Mouse (Mus musculus): Measurements from ENCODE around the gene Hs6st3. TPM values are rescaled to one million over a fixed set of nuclear protein-coding genes. Genes with fewer than 3 reads are reported as not detected.

The Hs6st3 gene
- polyA plus RNA-seq, 1 experiment from 2014 or later, result 1.3 TPM

- Histone ChIP-seq H3K9ac (replicated peaks) (no peak overlapping the region), H3K27ac (no peak overlapping the region), H3K27me3 (no peaks in the 10 kb centered on the region), H3K4me3 (replicated peaks) (no peak overlapping the region), H3K4me2 (replicated peaks) (no peak overlapping the region), H3K4me1 (replicated peaks) (no peaks in the 10 kb centered on the region), H3K36me3 (no peaks in the 10 kb centered on the region), H3K9me3 (no peaks in the 10 kb centered on the region)
- 94% methylated on average over 11 of the region's 11 CpGs for WGBS
- no peak for ATAC-seq
Observed at GRCm38 (mm10) chr14:119678574-119678973, 540.4 kb downstream of the Hs6st3 start.

DNA sequence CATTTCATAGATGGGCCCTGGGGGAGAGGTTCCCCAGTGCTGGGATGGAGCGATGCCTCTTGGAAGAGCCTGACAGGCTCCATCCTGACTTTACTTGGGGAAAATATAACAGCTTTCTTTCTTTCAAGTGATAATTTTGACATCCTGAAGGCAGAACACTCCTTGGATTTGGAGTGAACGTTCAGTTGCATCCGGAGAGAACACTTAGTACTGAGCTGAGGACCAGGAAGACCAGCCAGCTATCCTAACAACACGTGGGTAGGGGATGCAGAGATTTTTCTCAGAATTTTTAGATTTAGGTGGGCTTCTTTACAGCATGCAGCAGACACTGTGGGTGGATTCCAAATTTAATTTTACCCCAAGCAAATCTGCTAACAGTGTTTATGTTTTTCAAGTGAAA is 541.9 kb downstream of the Hs6st3 start:
- Histone ChIP-seq H3K4me1 (replicated peaks) (no peaks in the 10 kb centered on the region), H3K36me3 (no peaks in the 10 kb centered on the region), H3K9ac (replicated peaks) (no peak overlapping the region), H3K27me3 (no peaks in the 10 kb centered on the region), H3K4me3 (replicated peaks) (no peak overlapping the region), H3K4me2 (replicated peaks) (no peak overlapping the region), H3K9me3 (no peaks in the 10 kb centered on the region), H3K27ac (no peak overlapping the region)
- 87% methylated on average over 4 of the region's 4 CpGs for WGBS
- ATAC-seq, result no peak

- peak; percentile 24; the same call in 1 of the 2 replicates for ATAC-seq
- Histone ChIP-seq H3K9ac (replicated peaks) (no peak overlapping the region), H3K27ac (no peak overlapping the region), H3K4me2 (replicated peaks) (no peak overlapping the region), H3K36me3 (no peaks in the 10 kb centered on the region), H3K27me3 (no peaks in the 10 kb centered on the region), H3K4me3 (replicated peaks) (no peak overlapping the region), H3K9me3 (no peaks in the 10 kb centered on the region), H3K4me1 (replicated peaks) (no peaks in the 10 kb centered on the region)
- 92% methylated on average over 2 of the region's 2 CpGs for WGBS
Observed at GRCm38 (mm10) chr14:119687885-119688284, 549.7 kb downstream of the Hs6st3 start.

DNA sequence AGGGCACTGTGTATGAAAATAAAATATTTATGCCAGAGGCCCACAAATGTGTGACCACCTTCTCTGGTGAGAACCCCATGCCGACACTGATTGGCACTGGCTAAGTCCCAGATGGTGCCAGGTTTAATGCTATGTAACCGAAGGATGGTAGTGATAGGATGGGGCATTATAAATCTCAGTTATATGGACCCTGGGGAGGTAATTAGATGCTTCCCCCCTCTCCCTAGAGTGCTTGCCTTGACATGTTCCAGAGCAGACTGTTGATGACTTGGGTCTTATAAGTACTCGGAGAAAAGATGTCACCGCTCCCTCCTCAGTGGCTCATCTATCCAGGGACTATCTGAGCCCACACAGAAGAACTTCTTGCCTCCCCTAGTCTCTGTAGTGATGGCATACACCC is 561.8 kb downstream of the Hs6st3 start:
- Histone ChIP-seq H3K27me3 (no peaks in the 10 kb centered on the region), H3K36me3 (no peaks in the 10 kb centered on the region), H3K27ac (no peak overlapping the region), H3K4me3 (replicated peaks) (no peak overlapping the region), H3K9ac (replicated peaks) (no peak overlapping the region), H3K4me1 (replicated peaks) (no peaks in the 10 kb centered on the region), H3K4me2 (replicated peaks) (no peak overlapping the region), H3K9me3 (no peaks in the 10 kb centered on the region)
- WGBS, result 84% methylated on average over 4 of the region's 4 CpGs
- no peak for ATAC-seq

- Histone ChIP-seq H3K9ac (replicated peaks) (no peak overlapping the region), H3K4me2 (replicated peaks) (no peak overlapping the region), H3K27ac (no peak overlapping the region), H3K36me3 (no peaks in the 10 kb centered on the region), H3K4me1 (replicated peaks) (no peaks in the 10 kb centered on the region), H3K4me3 (replicated peaks) (no peak overlapping the region), H3K27me3 (no peaks in the 10 kb centered on the region), H3K9me3 (no peaks in the 10 kb centered on the region)
- ATAC-seq, result no peak
- 92% methylated on average over 3 of the region's 3 CpGs for WGBS
Observed at GRCm38 (mm10) chr14:119714712-119715111, 576.6 kb downstream of the Hs6st3 start.

DNA sequence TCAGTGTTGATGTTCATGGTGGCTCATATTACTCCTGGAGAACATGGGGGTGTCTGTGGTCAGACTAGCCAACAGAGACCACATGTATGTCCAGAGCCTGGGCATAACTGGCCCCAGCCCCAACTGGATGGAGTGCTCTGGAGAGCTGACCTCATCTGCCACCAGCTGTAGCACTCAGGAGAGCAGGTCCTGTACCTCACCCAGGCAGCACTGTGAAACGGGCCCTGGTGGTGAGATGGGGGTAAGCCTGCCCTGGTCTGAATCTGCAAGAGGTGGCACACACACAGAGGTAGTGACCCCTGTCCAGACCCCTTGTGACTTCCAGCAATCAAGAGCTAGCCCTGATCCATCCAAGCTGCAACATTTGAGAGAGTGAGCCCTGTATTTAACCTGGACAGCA is 579.2 kb downstream of the Hs6st3 start:
- H3K9ac ChIP-seq (replicated peaks), result no peak overlapping the region
- H3K9me3 ChIP-seq, result no peaks in the 10 kb centered on the region
- no peaks in the 10 kb centered on the region for H3K27me3 ChIP-seq
- no peak overlapping the region for H3K4me3 ChIP-seq (replicated peaks)
- peak; percentile 50 for ATAC-seq
- no peaks in the 10 kb centered on the region for H3K4me1 ChIP-seq (replicated peaks)
- 96% methylated on average over 1 of the region's 1 CpGs for WGBS
- H3K4me2 ChIP-seq (replicated peaks), result no peak overlapping the region
- no peaks in the 10 kb centered on the region for H3K36me3 ChIP-seq
- H3K27ac ChIP-seq, result no peak overlapping the region

GRCm38 (mm10) chr14:119725102-119725501 is 587.0 kb downstream of the Hs6st3 start:
- H3K9ac ChIP-seq (replicated peaks), result no peak overlapping the region
- H3K4me2 ChIP-seq (replicated peaks), result no peak overlapping the region
- no peak overlapping the region for H3K4me3 ChIP-seq (replicated peaks)
- no peaks in the 10 kb centered on the region for H3K4me1 ChIP-seq (replicated peaks)
- H3K27me3 ChIP-seq, result no peaks in the 10 kb centered on the region
- no peak overlapping the region for H3K27ac ChIP-seq
- H3K9me3 ChIP-seq, result no peaks in the 10 kb centered on the region
- no peak for ATAC-seq
- no peaks in the 10 kb centered on the region for H3K36me3 ChIP-seq
- 81% methylated on average over 6 of the region's 6 CpGs for WGBS

DNA sequence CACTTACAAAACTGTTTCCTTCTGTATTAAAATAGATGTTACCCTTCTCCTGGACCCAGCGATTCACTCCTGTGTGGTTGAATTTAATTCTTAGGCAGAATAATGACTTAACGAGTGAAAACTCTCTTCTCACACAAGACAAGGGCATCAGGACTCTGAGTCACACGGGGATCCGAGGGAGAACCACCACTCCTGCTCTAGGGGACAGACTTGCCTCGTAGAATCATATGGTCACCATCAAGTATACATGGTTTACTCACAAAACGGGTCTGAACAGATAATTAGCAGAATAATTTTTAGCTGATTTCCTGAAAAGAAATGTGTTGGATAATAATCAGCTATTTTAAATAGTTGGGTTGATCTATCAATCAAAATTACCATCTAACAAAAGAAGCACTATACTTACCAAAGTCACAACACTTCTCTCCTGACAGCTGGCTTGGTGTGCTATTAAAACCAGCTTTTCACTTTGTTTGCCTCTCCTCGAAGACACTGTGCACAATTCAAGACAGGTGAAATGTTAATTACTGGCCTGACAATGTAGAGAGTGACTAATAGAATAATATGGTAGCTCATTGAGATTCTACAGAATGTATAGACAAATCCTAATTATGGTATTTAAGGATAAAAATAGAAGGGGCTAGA is 593.4 kb downstream of the Hs6st3 start:
- no peaks in the 10 kb centered on the region for H3K9me3 ChIP-seq
- no peaks in the 10 kb centered on the region for H3K27me3 ChIP-seq
- no peaks in the 10 kb centered on the region for H3K4me1 ChIP-seq (replicated peaks)
- ATAC-seq, result no peak
- H3K4me3 ChIP-seq (replicated peaks), result no peak overlapping the region
- H3K9ac ChIP-seq (replicated peaks), result no peak overlapping the region
- no peaks in the 10 kb centered on the region for H3K36me3 ChIP-seq
- WGBS, result 70% methylated on average over 7 of the region's 7 CpGs
- no peak overlapping the region for H3K27ac ChIP-seq
- no peak overlapping the region for H3K4me2 ChIP-seq (replicated peaks)

GRCm38 (mm10) chr14:119732219-119732618 is 594.1 kb downstream of the Hs6st3 start:
- no peaks in the 10 kb centered on the region for H3K9me3 ChIP-seq
- no peaks in the 10 kb centered on the region for H3K4me1 ChIP-seq (replicated peaks)
- H3K27me3 ChIP-seq, result no peaks in the 10 kb centered on the region
- H3K9ac ChIP-seq (replicated peaks), result no peak overlapping the region
- 89% methylated on average over 4 of the region's 4 CpGs for WGBS
- no peak overlapping the region for H3K4me2 ChIP-seq (replicated peaks)
- no peak overlapping the region for H3K4me3 ChIP-seq (replicated peaks)
- ATAC-seq, result no peak
- no peak overlapping the region for H3K27ac ChIP-seq
- no peaks in the 10 kb centered on the region for H3K36me3 ChIP-seq

GRCm38 (mm10) chr14:119737408-119737961 is 599.3 kb downstream of the Hs6st3 start:
- no peaks in the 10 kb centered on the region for H3K9me3 ChIP-seq
- no peak for ATAC-seq
- no peak overlapping the region for H3K27ac ChIP-seq
- H3K4me1 ChIP-seq (replicated peaks), result no peaks in the 10 kb centered on the region
- 89% methylated on average over 5 of the region's 5 CpGs for WGBS
- no peak overlapping the region for H3K9ac ChIP-seq (replicated peaks)
- H3K4me2 ChIP-seq (replicated peaks), result no peak overlapping the region
- H3K27me3 ChIP-seq, result no peaks in the 10 kb centered on the region
- H3K4me3 ChIP-seq (replicated peaks), result no peak overlapping the region
- H3K36me3 ChIP-seq, result no peaks in the 10 kb centered on the region

DNA sequence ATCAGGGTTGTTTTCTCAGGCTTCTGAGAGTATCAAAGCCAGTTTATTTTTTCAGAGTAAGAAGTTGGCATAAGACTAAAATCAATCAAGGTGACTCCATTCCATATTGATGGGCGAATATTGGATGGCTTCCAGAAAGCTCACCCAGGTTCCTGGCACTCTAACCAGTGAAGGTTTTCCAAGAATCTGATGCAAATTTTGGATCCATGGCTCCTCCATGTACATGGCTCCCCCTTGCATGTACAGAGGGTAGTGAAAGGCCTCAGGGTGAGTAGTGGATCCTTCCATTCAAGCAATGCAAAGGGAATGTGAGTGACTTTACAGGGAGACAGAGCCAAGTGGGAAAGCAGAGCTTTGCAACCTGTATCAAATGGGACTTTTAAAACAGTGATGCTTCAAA is 603.6 kb downstream of the Hs6st3 start:
- 92% methylated on average over 1 of the region's 1 CpGs for WGBS
- no peak for ATAC-seq
- Histone ChIP-seq H3K27ac (no peak overlapping the region), H3K4me1 (replicated peaks) (no peaks in the 10 kb centered on the region), H3K9me3 (no peaks in the 10 kb centered on the region), H3K9ac (replicated peaks) (no peak overlapping the region), H3K36me3 (no peaks in the 10 kb centered on the region), H3K4me3 (replicated peaks) (no peak overlapping the region), H3K27me3 (no peaks in the 10 kb centered on the region), H3K4me2 (replicated peaks) (no peak overlapping the region)

DNA sequence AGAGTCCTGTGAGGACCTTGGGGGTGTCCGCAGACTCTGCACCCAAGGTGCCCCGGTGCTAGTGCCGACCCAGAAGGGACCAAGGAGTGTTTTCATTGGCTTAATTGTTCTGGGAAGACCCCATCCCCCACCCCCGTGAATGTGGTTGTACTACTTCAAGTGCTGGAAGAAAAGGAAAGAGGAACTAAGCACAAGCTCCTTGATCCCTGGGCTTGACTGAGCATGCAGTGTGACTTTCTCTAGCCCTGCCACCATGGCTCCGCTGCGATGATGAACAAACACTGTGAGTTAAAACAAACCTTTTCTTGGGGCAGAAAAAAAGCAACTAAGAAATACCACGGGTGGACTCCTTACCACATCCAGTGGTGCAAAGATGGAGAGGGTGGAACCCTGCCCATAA is 623.2 kb downstream of the Hs6st3 start:
- no peaks in the 10 kb centered on the region for H3K27me3 ChIP-seq
- ATAC-seq, result no peak
- H3K36me3 ChIP-seq, result no peaks in the 10 kb centered on the region
- no peak overlapping the region for H3K4me3 ChIP-seq (replicated peaks)
- H3K27ac ChIP-seq, result no peak overlapping the region
- H3K9ac ChIP-seq (replicated peaks), result no peak overlapping the region
- H3K4me1 ChIP-seq (replicated peaks), result no peaks in the 10 kb centered on the region
- H3K4me2 ChIP-seq (replicated peaks), result no peak overlapping the region
- no peaks in the 10 kb centered on the region for H3K9me3 ChIP-seq
- WGBS, result 91% methylated on average over 7 of the region's 7 CpGs

GRCm38 (mm10) chr14:119772040-119772439 is 633.9 kb downstream of the Hs6st3 start:
- WGBS, result 47% methylated on average over 4 of the region's 4 CpGs
- Histone ChIP-seq H3K9me3 (no peaks in the 10 kb centered on the region), H3K27me3 (no peaks in the 10 kb centered on the region), H3K27ac (no peak overlapping the region), H3K36me3 (no peaks in the 10 kb centered on the region), H3K4me1 (replicated peaks) (0 out of 2 replicates have a peak, but pooled peaks cover 5% of the 10 kb centered on the region), H3K4me2 (replicated peaks) (no peak overlapping the region), H3K9ac (replicated peaks) (no peak overlapping the region), H3K4me3 (replicated peaks) (no peak overlapping the region)
- ATAC-seq, result no peak

Data from midbrain, embryonic 13.5 days (tissue).